Mouse (Mus musculus) layer of hippocampus, adult 18-20 months (tissue): ENCODE measurements around the gene Tbx3. TPM values are rescaled to one million over a fixed set of nuclear protein-coding genes. Genes with fewer than 3 reads are reported as not detected.

Source experiments
- DNase-seq, 2 experiments: peaks; one replicate each; pipeline ENCODE4 v3.0.0; 2022; ENCODE audit warnings: low spot score in 2 of 2
- total RNA-seq, 2 experiments: library from RNA; stranded (reverse); gene quantifications; 2 replicates each; pipeline ENCODE4 v1.2.3; 2021

The Tbx3 gene
- total RNA-seq, 2 experiments from 2014 or later, result 2.7 to 3.1 TPM

DNA sequence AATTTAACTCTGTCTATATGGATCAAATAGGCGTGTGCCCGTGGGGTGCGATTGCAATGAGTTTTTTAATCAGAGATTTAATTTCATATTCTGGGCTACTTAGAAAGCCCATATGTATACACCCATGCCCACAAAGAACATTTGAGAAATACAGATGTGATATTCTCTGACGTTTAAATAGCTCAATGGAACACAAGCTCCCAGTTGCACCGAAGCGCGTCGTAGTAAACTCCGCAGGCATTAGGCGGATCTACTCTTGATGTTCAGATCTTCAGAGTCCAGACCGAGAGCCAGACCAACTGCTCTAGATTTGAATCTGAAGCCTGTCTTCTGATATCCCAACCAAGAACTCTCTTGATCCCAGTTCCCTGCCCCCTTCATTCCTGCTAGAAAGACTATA, 9.0 kb upstream of the Tbx3 start:
- no peak for DNase-seq

DNA sequence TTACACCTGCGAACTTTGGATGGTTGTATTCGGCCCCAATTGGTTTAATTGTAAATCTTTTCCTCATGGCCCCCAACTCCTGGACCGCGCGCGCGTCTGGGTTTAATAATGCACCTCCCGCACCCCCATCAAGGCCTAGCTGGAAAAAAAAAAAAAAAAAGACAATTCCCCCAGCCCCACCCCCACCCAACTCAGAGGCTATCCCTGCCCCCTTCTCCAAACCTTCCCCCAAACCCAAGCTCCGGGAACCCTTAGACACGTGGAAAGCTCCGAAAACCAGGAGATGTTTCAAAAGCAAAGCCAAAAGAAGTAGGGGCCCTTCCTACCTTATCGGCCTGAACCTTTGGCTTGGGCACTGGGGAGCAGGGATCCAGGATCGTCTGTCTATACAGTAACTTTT, 8.1 kb upstream of the Tbx3 start:
- DNase-seq, result no peak

DNA sequence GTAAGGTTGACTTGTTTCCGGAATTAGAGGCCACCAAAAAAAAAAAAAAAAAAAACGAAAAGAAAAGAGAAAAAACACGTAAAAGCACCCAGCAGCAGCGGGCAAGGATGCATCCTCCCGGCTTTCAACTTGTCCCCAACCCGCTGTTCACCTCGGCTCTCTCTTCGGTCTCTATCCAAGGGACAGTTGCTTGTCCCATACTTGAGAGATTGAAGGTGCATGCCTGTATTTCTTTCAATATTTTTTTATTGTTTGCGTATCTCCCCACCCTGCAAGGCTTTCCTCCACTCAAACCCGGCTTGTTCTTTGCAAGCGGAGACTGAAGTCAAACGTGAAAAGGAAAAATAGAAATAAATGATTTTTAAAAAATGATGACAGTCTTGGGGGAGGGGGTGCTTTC, 7.7 kb upstream of the Tbx3 start:
- DNase-seq, result no peak

DNA sequence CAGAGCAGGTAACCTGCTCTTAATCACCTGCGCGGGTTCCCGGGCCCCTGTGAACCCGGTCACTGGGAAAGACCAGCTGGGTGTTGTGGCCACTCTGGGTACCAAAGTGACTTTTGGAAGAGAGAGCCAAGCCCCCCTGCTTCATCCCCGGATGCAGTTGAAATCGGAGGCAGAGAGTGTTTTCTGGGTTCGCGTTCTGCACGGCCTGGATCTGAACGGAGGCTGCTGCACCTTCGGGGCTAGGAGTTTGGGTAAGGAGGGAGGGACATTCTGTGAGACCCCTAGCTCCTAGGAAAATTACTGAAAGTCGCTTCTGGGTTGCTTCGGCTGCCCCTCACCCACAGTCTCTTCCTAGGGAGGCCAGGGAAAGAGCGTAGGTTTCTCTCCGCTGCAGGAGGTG, 7.2 kb upstream of the Tbx3 start:
- DNase-seq, result no peak

DNA sequence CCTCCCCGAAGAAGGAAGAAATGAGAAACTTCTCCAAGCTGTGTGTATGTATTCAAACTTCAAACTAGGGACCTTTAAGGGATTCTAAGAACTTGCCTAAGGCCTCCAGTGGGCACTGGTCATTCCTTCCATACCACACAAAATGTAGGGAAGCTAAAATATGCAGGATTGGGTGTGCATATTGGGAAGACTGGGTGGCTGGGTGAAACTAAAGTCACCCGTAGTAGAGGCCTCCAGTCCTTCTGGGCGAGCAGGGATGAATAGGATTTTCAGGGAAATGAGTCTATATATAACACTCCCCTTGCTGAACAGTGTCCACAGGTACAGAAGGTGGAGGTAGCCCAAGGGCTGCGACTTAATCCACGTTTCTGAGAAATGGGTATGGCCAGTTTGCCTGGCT, 6.7 kb upstream of the Tbx3 start:
- no peak for DNase-seq

DNA sequence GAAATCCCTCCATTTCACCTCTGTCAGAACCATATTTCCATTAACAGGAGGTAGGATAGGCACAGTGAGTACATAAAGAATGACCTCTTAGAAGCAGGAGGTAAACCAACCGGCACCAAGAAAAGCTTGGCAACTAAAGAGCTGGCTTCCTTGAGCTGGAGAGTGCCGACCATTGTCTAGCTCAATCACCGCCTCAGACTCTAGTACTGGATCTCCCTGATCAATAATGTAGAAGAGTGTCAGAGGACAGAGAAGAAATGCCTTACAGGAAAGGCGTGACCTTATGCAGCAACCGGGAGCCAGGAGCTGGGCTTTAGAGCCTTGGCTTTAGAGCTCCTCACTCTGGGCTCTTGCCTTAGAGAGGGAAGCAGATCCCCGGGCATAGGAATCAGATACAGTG, 4.7 kb upstream of the Tbx3 start:
- DNase-seq, result no peak

DNA sequence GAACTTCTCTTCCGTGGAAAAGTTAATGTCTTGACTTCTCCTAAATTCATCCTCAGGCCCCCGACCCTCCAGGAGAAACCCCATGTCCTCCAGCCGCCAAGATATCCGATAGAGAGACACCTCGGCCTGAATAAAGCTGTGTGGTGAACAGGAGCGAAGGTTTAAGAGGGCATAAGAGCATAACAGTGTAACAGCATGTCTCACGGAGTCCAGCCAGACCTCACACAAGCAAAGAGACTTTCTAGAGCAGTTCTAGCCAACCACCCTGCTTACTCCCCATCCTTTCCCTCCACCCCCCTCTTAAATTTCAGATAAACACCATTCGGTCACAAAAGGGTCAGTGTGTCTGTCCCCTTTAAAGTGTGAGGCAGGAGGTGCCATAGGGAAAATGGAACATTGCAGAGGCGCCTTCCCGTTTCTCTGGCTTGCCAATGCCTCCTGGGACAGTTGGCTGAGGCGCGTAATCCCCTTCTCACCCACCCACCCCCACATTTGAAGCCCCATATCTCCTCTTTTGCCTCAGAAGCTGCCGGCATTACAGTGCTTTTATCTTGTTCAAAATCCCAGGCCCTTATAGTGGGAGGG, 3.0 kb upstream of the Tbx3 start:
- DNase-seq, result no peak

DNA sequence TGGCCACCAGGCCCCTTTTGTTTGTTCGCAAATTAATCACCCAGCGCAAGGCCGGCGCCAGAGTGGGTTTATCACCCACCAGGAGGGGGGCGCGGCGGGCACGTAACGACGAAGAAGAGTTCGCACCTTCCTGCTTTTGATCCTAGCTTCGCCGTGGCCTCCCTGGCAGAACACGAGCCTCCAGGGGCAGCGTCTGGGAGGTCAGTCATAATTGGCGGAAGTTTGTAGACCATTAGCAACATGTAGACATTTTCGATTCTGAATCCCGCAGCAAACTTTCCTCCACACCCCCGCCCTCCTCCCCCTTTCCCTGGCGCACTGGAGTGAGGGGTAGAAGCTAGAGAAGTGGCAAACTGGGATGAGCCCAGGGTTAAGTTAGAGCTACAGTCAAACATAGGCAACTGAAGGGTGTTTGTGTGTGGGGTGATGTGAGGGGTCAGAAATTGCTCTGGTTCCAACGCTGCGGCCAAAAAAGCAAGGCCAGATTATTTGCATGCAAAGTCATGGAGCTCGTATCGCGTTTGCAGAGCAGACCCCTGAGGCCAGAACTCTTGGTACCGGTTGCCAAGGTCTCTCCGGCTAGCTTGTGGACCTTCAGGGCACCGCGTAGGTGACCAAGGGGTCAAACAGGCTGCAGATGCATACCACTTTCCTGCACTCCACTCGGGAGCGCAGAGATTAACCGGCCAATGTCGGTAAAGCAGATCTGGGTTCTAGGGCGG, 2.1 kb upstream of the Tbx3 start:
- DNase-seq, result no peak

DNA sequence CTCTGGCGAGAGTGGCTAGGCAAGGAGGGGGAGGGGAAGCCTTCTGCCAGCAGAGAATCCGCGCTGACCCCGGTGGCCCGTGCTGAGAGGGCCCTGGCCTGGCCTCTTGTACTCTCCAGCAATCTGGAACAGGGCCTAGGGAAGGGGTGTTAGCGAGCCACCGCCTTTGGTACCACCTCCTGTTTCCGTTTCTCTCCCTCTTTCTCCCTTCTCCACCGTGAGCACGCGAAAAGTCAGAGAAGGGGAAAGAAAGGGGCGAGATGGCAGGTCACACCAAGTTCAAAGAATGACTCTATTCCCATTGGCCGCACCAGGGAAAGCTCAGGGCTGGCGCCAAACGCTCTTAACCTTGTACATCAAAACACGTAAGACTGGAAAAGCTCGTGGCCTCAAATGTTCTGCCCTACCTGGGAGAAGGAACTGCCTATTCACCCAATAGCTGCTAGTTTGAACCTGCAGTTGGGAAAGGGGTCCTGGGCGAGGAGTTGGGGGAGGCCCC, 1.5 kb upstream of the Tbx3 start:
- no peak for DNase-seq

DNA sequence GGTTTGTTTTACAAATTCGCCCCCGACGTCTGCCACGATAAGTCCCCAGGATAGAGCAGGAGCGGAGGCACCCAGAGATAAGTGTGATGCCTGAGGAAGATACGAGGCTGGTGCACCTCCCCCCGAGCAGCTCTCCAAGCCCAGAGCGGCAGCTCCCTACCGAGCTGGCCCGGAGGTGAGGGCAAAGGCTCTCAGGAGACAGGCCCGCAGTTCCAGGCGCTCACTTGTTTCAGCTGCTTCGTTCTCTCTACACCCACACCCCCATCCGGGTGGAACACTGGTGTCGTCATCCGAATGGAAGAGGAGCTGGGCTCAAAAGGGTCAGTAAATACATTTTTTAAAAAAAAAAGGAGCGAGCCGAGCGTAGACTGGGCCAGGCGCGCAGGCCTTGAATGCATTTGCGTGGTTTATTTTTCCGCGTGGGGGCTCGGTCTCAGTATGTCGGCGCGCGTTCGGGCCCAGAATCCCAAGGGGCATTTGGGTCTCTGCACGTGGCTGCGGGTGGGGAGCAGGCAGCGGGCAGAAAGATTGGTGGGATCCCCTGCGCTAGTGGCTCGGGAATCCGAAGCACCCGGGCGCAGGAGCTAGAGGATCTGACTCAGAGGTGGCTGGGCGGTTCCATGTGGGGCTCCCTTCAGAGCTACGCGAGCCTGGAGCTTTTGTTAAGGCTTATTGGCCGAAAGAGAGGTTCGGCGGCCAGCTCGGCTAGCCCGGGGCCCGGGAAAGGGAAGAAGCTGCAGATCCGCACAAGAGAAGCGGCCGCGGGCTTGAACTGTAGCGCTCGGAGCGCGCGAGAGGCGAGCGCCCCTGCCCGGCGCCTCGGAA, 516 bp upstream of the Tbx3 start:
- DNase-seq, result no peak

DNA sequence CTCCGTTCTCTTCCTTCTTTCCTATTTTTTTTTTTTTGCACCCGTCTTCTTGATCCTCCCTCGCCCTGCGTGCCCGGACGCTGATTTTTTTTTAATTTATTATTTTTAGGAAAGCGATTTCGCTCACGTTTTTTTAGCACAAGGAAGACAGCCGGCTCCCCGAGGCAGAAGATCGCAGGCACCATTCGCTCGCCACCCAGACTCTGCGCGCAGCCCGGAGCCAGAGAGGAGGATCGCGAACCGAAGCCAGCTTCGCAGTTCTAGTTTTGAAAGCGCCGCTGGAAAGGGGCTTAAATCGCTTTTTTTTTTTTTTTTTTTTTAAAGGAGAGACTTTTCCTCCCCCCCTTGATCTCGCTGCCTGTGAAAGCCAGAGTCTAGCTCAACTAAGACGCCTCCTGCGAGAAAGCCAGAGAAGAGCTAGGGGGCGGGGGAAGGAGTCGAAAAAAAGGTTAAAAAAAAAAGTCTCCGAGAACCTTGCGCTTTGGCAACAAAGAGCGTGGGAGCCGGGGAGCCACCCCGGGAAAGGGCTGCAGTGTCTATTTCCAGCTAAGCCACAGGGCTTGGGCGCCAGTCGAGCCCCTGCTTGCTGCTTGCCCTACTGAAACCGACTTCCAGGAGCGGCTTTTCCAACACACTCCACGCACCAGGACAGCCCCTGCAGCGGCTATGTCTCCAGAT, 794 bp downstream of the Tbx3 start:
- DNase-seq, result no peak

DNA sequence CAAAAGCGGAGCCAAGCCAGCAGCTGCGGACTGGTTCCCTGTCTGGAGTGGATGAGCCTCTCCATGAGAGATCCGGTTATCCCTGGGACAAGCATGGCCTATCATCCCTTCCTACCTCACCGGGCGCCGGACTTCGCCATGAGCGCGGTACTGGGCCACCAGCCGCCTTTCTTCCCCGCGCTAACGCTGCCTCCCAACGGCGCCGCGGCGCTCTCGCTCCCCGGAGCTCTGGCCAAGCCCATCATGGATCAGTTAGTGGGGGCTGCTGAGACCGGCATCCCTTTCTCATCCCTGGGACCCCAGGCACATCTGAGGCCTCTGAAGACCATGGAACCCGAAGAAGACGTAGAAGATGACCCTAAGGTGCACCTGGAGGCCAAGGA, 1.5 kb downstream of the Tbx3 start:
- no peak for DNase-seq

DNA sequence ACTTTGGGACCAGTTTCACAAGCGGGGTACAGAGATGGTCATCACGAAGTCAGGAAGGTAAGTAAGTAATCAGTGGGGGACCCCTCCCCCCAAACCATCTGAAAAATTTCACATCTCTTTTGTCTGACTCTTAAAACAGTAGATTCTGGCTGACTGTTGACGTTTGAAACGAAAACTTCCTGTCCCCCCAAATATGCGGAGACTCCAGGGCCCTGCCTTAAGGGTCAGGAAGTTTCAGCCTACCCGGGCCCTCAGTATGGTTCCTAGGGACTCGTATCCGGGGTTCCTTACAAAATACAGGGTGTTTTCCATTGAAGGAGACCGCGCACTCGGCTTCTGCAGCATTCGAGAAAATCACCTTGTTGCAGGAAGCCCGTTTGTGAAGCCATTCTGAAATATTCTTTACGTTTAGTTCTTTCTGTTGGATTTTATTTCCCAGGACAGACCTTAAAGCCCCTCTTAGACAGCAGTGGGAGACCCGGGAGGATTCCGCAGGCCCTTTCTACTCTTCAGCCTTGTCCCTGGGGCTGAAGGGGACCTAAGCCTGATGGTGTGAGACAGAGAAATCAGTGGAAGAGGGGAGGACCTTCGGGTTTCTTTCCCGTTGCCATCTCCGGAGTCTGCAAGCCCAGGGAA, 2.0 kb downstream of the Tbx3 start:
- DNase-seq, result no peak

DNA sequence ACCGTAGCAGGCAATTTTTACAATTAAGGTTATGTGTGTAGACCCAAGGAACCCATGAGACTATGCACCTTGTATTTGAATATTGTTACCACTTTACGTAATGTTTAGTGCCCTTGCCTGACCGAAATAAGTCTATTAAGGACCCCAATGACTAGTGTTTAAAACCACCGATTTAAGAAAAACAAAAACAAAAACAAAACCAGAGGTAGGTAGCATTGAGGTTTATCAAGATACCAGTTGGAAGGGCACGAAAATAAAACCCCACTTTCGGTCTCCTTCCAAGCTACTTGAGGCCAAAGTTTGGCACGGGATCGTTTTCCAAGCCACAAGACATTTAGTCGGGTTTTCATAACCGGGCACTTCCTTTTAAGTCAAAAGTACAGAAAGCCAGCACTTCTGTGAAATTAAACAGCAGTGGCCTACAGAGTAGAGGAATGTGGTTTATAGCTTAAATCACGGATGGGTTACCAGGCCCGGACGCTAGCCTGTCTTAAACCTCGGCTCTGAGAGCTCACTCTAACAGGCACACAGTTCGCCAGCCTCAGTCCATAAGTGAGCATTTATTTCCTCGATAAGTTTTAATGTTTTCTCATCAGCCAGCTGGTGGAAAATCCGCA, 2.6 kb downstream of the Tbx3 start:
- no peak for DNase-seq

DNA sequence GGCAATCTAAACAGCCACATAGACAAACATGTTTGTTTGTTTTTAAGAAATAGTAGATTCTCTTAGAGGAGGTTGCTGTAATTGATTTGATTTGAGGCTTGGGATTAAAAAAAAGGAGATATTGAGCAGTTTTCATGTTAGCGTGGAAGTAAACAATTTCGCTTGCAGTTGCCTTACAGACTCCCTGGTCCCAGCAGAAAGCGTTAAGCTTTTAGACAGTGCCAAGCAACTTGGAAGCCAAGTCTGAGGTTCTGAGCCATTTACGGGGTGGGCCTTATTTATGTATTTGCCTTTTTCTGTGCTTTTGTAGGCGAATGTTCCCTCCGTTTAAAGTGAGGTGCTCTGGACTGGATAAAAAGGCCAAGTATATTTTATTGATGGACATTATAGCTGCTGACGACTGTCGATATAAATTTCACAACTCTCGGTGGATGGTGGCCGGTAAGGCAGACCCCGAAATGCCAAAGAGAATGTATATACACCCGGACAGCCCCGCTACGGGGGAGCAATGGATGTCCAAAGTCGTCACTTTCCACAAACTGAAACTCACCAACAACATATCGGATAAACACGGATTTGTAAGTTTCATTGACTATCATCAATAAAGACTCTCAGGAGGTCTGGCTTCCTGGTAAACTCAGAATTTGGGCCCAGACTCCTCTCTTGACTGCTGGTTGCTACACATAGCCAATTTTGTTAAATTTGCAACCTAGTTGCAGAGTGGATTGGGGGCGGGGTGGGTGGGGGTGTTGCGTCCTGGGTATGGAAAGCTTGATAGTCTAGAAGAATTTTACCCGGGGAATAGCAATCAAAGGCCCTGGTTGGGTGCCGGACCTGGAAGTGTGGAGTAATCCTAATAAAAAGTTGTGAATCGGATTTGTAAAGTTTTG, 3.5 kb downstream of the Tbx3 start:
- DNase-seq, result no peak

DNA sequence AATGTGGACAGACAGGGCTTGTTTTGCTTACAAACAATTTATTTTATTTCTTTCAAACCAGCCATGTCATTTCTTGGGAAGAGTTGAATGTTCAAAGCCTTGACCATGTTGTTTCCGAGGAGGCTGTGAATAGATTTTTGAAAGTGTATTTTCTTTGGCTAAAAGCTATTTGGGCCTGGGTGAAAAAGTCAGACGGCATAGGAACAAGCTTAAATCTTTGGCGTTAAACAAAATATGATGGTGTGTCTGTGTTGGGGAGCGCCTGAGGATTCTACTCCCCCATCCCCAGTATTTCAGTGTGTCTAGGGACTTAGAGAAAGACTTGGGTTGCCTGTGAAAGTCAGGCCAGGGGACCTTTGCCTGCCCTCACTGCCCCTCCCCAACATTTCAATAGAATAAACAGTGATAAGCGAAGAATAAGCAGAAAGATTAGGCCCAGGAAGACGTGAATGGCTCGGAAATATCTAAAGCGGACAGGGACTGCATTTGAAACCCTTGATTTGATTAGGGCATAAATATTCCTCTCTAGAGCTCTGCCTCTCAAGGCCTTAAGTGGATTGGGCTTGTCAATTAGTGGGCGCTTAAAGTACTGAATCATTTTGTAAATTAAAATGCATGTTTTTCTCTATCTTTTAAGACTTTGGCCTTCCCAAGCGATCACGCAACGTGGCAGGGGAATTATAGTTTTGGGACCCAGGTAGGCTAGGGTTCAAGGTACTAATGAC, 4.3 kb downstream of the Tbx3 start:
- DNase-seq, result no peak

DNA sequence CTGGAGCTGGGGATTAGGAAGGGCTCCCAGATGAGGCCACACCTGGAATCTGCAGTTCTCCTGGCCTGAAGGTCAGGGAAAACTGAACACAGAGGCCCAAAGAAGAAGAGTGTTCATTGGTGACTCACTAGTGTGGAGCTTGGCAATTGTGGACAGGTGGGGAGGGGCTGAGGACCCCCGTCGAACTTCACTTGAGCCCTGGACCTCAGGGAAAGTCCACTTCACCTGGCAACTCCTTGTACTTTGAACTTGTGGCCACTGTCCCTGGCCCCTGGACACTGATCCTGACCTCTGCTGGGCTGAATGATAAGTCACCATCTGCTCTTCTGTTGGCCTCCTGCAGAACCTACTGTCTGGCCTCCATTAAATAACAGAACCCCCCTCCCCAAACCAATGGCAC, 5.8 kb downstream of the Tbx3 start:
- DNase-seq, result no peak

DNA sequence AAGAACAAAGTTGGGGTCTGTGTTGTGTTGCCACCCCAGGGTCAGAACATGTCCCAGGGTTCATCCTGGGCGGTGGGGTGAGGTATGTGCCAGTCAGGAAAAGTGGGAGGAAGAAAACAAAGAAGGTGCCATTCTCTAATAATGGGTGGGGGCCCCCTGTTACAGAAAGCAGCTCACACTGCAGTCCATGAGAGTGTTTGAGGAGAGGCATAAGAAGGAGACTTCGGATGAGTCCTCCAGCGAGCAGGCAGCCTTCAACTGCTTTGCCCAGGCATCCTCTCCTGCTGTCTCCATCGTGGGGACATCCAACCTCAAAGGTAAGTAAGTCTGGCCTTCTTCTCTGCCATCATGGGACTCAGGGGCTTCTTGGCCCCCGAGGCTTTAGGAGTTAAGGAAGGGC, 8.0 kb downstream of the Tbx3 start:
- no peak for DNase-seq

DNA sequence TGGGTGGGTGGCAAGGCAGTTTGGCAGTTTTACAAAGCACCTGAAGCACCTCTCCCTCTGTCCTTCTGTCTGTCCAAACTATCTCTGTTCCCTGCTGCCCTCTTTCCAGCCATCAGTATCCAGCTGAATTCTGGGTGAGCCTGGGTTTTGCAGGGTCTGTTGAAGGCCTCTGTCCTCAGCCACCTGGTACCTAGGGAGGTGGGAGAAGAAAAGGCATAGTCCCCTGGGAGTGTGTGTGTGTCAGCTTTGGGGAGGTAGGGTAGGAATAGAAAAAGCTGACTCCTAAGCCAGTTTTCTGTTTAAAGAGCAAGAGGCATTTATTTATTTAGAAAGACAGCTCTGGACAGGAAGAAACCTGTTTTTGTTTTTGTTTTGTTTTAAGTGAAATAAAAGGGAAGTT, 8.6 kb downstream of the Tbx3 start:
- no peak for DNase-seq
